Mouse (Mus musculus) kidney, embryonic 14.5 days (tissue): ENCODE data around the gene Atp6ap2. TPM values are rescaled to one million over a fixed set of nuclear protein-coding genes. Genes with fewer than 3 reads are reported as not detected.

Source experiments
- ATAC-seq: fragments of 200-750 bp; cut with Nextera tagmentation; 2 replicates; pipeline ENCODE4 v1.8.0; 2017; ENCODE audit warnings: moderate number of reproducible peaks, mild to moderate bottlenecking, moderate TSS enrichment, moderate library complexity; ENCODE audit not compliant: low FRiP score, low TSS enrichment
- H3K27ac ChIP-seq: fragments of 300-500 bp; sonication (generic); 2 replicates; pipeline ENCODE4 v1.5.1; 2014; ENCODE audit warnings: low read depth, mild to moderate bottlenecking, low read length, moderate library complexity, mixed read lengths
- H3K27me3 ChIP-seq: fragments of 300-500 bp; sonication (generic); 2 replicates; pipeline ENCODE4 v1.6.1; 2014; ENCODE audit warnings: mild to moderate bottlenecking, low read length; ENCODE audit not compliant: control insufficient read depth, insufficient read depth
- H3K36me3 ChIP-seq: fragments of 300-500 bp; sonication (generic); 2 replicates; pipeline ENCODE4 v1.6.1; 2014; ENCODE audit warnings: low read length, mixed read lengths; ENCODE audit not compliant: control insufficient read depth, insufficient read depth
- H3K4me1 ChIP-seq: fragments of 300-500 bp; sonication (generic); 2 replicates; pipeline ENCODE4 v1.6.1; 2014; ENCODE audit warnings: low read length, mixed read lengths; ENCODE audit not compliant: control insufficient read depth, insufficient read depth
- H3K4me2 ChIP-seq: fragments of 300-500 bp; sonication (generic); replicated peaks from 2 replicates; pipeline ENCODE4 v1.6.1; 2014; ENCODE audit warnings: low read depth, mild to moderate bottlenecking, low read length
- H3K4me3 ChIP-seq: fragments of 300-500 bp; sonication (generic); 2 replicates; pipeline ENCODE4 v1.5.1; 2014; ENCODE audit warnings: mild to moderate bottlenecking, low read length
- H3K9ac ChIP-seq: fragments of 300-500 bp; sonication (generic); 2 replicates; pipeline ENCODE4 v1.6.1; 2014; ENCODE audit warnings: low read depth, mild to moderate bottlenecking, low read length, moderate library complexity
- H3K9me3 ChIP-seq: fragments of 300-500 bp; sonication (generic); 2 replicates; pipeline ENCODE4 v1.6.1; 2016; ENCODE audit warnings: low read length; ENCODE audit not compliant: control insufficient read depth
- WGBS: fragments of 180-500 bp; shearing (Covaris S2); extraction: QIAGEN DNeasy Blood & Tissue Kit; methylation state at CpG from one replicate; pipeline ENCODE4 v1.1.7; 2014; 5-methylcytosine and 5-hydroxymethylcytosine counted together
- polyA plus RNA-seq: library from polyadenylated mRNA; unstranded; fragments of >200 nt; fragmentation: Nextera tagmentation; extraction: Ambion mirVana; gene quantifications from 2 replicates; pipeline ENCODE4 v1.2.1, GENCODE M21; 2014

Atp6ap2 gene
- polyA plus RNA-seq, 1 experiment from 2014 or later, result 110 TPM

DNA sequence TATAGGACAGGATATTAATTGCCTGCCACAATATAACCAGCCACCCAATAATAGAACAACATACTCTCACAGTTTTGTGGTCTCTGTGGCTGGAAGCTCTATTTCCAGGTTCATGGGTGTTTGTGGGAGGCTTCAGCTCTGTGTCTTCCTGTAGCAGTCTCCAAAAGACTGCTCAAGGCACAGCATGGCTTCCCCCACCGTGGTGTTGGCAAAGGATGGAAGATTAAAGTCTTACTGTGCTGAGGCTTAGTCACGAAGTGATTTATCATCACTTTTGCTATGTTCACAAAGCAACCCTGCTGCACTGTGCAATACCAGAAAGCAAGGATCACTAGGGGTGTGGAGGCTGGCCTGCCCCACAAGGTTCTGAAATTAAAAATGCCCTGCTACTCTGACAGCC lies 66.3 kb downstream of the Atp6ap2 start:
- WGBS, result 70% methylated on average over 2 of the region's 2 CpGs

More for the DNA sequence above, 66.3 kb downstream of the Atp6ap2 start:
- Histone ChIP-seq H3K4me2 (no peak overlapping the region), H3K27ac (no peak overlapping the region), H3K9ac (no peak overlapping the region), H3K27me3 (no peaks in the 10 kb centered on the region), H3K9me3 (no peaks in the 10 kb centered on the region), H3K36me3 (peaks cover 14% of the 10 kb centered on the region; the same call in 1 of the 2 replicates), H3K4me1 (no peaks in the 10 kb centered on the region), H3K4me3 (no peak overlapping the region)
- ATAC-seq, result no peak

Other genes with a start within 250 kb of the Atp6ap2 start
- 33.6 and 44.2 TPM in 2 replicates for gene 1810030O07Rik, start 85.9 kb downstream of the Atp6ap2 start, polyA plus RNA-seq
- 14.1 and 22.1 TPM in 2 replicates for gene Med14, start 174.3 kb downstream of the Atp6ap2 start, polyA plus RNA-seq